Mouse (Mus musculus): ENCODE data around the gene Strip1.

GRCm38 (mm10) chr3:107562591-107562990 lies 68.9 kb downstream of the Strip1 start:
- TF ChIP-seq ZNF384 (IDR thresholded peaks at IDR 0.05; ENCODE audit: low read depth, low read length) = no peak
- no peak for TF ChIP-seq MAFK (IDR thresholded peaks at IDR 0.05; ENCODE audit: insufficient read depth, low read depth, low read length)
